Mouse (Mus musculus) embryonic facial prominence, embryonic 12.5 days (tissue): ENCODE data around the gene Glud1. TPM values are rescaled to one million over a fixed set of nuclear protein-coding genes. Genes with fewer than 3 reads are reported as not detected.
"Not testable (repeated sequence)": the region's sequence is repeated elsewhere in the genome, so short reads cannot be mapped to it uniquely, and the experiment has no call there.

Source experiments
- ATAC-seq: fragments of 200-750 bp; cut with Nextera tagmentation; 2 replicates; pipeline ENCODE4 v1.8.0; 2017; ENCODE audit not compliant: insufficient number of reproducible peaks, insufficient read depth, low FRiP score, low TSS enrichment
- H3K27ac ChIP-seq: fragments of 300-500 bp; sonication (generic); 2 replicates; pipeline ENCODE4 v1.5.1; 2016; ENCODE audit warnings: mild to moderate bottlenecking
- H3K27me3 ChIP-seq: fragments of 300-500 bp; sonication (generic); 2 replicates; pipeline ENCODE4 v1.6.1; 2016; ENCODE audit warnings: mild to moderate bottlenecking, moderate library complexity
- H3K36me3 ChIP-seq: fragments of 300-500 bp; sonication (generic); 2 replicates; pipeline ENCODE4 v1.6.1; 2016; ENCODE audit warnings: mild to moderate bottlenecking
- H3K4me1 ChIP-seq: fragments of 300-500 bp; sonication (generic); 2 replicates; pipeline ENCODE4 v1.6.1; 2016
- H3K4me2 ChIP-seq: fragments of 300-500 bp; sonication (generic); replicated peaks from 2 replicates; pipeline ENCODE4 v1.6.1; 2016; ENCODE audit warnings: mild to moderate bottlenecking, moderate library complexity
- H3K4me3 ChIP-seq: fragments of 300-500 bp; sonication (generic); 2 replicates; pipeline ENCODE4 v1.5.1; 2016; ENCODE audit warnings: mild to moderate bottlenecking
- H3K9ac ChIP-seq: fragments of 300-500 bp; sonication (generic); 2 replicates; pipeline ENCODE4 v1.6.1; 2016; ENCODE audit warnings: mild to moderate bottlenecking, moderate library complexity
- H3K9me3 ChIP-seq: fragments of 300-500 bp; sonication (generic); 2 replicates; pipeline ENCODE4 v1.6.1; 2016; ENCODE audit warnings: mild to moderate bottlenecking, moderate library complexity
- WGBS: fragments of 180-500 bp; shearing (Covaris S2); methylation state at CpG from one replicate; pipeline ENCODE4 v1.1.7; 2016; 5-methylcytosine and 5-hydroxymethylcytosine counted together
- polyA plus RNA-seq: library from polyadenylated mRNA; unstranded; fragments of >200 nt; fragmentation: Nextera tagmentation; extraction: Ambion mirVana; gene quantifications from 2 replicates; pipeline ENCODE4 v1.2.1, GENCODE M21; 2016

Gene Glud1
- polyA plus RNA-seq, 1 experiment from 2014 or later: 102 TPM

GRCm38 (mm10) chr14:34313612-34314011 lies 3.1 kb downstream of the Glud1 start:
- no peak overlapping the region for H3K4me2 ChIP-seq

DNA sequence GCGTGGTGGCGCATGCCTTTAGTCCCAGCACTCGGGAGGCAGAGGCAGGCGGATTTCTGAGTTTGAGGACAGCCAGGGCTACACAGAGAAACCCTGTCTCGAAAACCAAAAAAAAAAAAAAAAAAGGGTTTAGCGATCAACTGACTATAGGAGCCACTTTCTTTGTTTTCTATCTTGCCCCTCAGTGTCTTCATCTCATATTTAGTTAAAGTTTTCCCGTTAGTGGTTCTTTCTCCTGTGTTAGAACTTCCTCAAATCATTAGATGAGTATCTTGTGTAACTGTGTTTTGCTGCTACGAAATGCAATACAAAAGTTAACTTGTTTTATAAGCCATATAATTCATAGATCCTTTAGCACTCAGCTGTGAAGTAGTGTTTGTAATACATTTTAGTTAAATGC lies 3.9 kb downstream of the Glud1 start:
- not testable (repeated sequence) for H3K27me3 ChIP-seq, H3K36me3 ChIP-seq, H3K9me3 ChIP-seq, H3K27ac ChIP-seq, ATAC-seq, H3K4me3 ChIP-seq, H3K4me2 ChIP-seq, H3K9ac ChIP-seq
- 89% methylated on average over 8 of the region's 8 CpGs for WGBS
- H3K4me1 ChIP-seq: peaks cover 15% of the 10 kb centered on the region

More at GRCm38 (mm10) chr14:34313612-34314011, 3.1 kb downstream of the Glud1 start:
- no peak overlapping the region for H3K27ac ChIP-seq
- H3K36me3 ChIP-seq: no peaks in the 10 kb centered on the region
- H3K4me1 ChIP-seq: peaks cover 15% of the 10 kb centered on the region
- H3K27me3 ChIP-seq: no peaks in the 10 kb centered on the region
- ATAC-seq: no peak
- 90% methylated on average over 3 of the region's 3 CpGs for WGBS
- no peaks in the 10 kb centered on the region for H3K9me3 ChIP-seq
- H3K4me3 ChIP-seq: no peak overlapping the region
- no peak overlapping the region for H3K9ac ChIP-seq

GRCm38 (mm10) chr14:34314796-34315195 lies 4.3 kb downstream of the Glud1 start:
- 85% methylated on average over 3 of the region's 3 CpGs for WGBS

GRCm38 (mm10) chr14:34316346-34316745 lies 5.8 kb downstream of the Glud1 start:
- Histone ChIP-seq H3K4me2 (no peak overlapping the region), H3K36me3 (peaks cover 16% of the 10 kb centered on the region), H3K27me3 (no peaks in the 10 kb centered on the region), H3K27ac (no peak overlapping the region), H3K4me1 (peaks cover 15% of the 10 kb centered on the region), H3K4me3 (no peak overlapping the region), H3K9me3 (no peaks in the 10 kb centered on the region), H3K9ac (no peak overlapping the region)
- ATAC-seq: no peak
- 87% methylated on average over 2 of the region's 2 CpGs for WGBS

More at GRCm38 (mm10) chr14:34314796-34315195, 4.3 kb downstream of the Glud1 start:
- H3K27me3 ChIP-seq: no peaks in the 10 kb centered on the region
- H3K4me2 ChIP-seq: no peak overlapping the region
- no peak for ATAC-seq
- peaks cover 6% of the 10 kb centered on the region for H3K36me3 ChIP-seq
- H3K4me3 ChIP-seq: no peak overlapping the region
- H3K27ac ChIP-seq: no peak overlapping the region
- no peaks in the 10 kb centered on the region for H3K9me3 ChIP-seq
- H3K9ac ChIP-seq: no peak overlapping the region
- H3K4me1 ChIP-seq: peaks cover 15% of the 10 kb centered on the region

DNA sequence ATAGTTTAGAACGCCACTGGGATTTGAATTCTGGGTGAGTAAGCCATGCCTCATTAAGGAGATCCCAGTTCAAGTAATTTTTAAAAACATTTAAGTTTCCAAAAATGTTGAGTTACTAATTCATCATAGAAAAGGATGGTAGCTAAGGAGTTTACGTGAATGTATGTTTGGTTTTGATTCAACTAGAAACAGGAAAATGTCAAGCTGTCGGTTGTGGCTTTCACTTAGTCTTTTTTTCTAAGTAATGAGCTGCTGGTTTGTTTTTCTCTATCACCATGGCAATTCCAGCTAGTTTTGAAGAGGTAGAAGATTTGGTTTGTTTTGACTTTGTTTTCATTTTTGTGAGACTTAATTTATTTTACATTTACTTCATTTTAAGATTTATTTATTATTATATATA lies 6.9 kb downstream of the Glud1 start:
- peaks cover 20% of the 10 kb centered on the region for H3K36me3 ChIP-seq
- WGBS: 86% methylated on average over 3 of the region's 3 CpGs
- no peak overlapping the region for H3K9ac ChIP-seq

GRCm38 (mm10) chr14:34318113-34318512 lies 7.6 kb downstream of the Glud1 start:
- peaks cover 20% of the 10 kb centered on the region for H3K36me3 ChIP-seq
- no peaks in the 10 kb centered on the region for H3K9me3 ChIP-seq
- no peak overlapping the region for H3K4me3 ChIP-seq
- no peak overlapping the region for H3K27ac ChIP-seq
- H3K27me3 ChIP-seq: no peaks in the 10 kb centered on the region
- H3K4me1 ChIP-seq: peaks cover 2% of the 10 kb centered on the region
- H3K9ac ChIP-seq: no peak overlapping the region
- no peak for ATAC-seq
- no peak overlapping the region for H3K4me2 ChIP-seq

More for the DNA sequence above, 6.9 kb downstream of the Glud1 start:
- H3K27ac ChIP-seq: no peak overlapping the region
- no peak overlapping the region for H3K4me3 ChIP-seq
- no peaks in the 10 kb centered on the region for H3K27me3 ChIP-seq
- H3K9me3 ChIP-seq: no peaks in the 10 kb centered on the region
- peaks cover 9% of the 10 kb centered on the region for H3K4me1 ChIP-seq
- H3K4me2 ChIP-seq: no peak overlapping the region
- ATAC-seq: no peak

- ATAC-seq: no peak
Measured at GRCm38 (mm10) chr14:34323576-34324085, 13.1 kb downstream of the Glud1 start.

GRCm38 (mm10) chr14:34326606-34327005 lies 16.1 kb downstream of the Glud1 start:
- no peaks in the 10 kb centered on the region for H3K4me1 ChIP-seq

More at GRCm38 (mm10) chr14:34323576-34324085, 13.1 kb downstream of the Glud1 start:
- Histone ChIP-seq H3K4me3 (no peak overlapping the region), H3K4me1 (no peaks in the 10 kb centered on the region), H3K36me3 (peaks cover 42% of the 10 kb centered on the region), H3K27me3 (no peaks in the 10 kb centered on the region), H3K27ac (no peak overlapping the region), H3K9me3 (no peaks in the 10 kb centered on the region), H3K4me2 (no peak overlapping the region), H3K9ac (no peak overlapping the region)
- WGBS: 94% methylated on average over 5 of the region's 5 CpGs

DNA sequence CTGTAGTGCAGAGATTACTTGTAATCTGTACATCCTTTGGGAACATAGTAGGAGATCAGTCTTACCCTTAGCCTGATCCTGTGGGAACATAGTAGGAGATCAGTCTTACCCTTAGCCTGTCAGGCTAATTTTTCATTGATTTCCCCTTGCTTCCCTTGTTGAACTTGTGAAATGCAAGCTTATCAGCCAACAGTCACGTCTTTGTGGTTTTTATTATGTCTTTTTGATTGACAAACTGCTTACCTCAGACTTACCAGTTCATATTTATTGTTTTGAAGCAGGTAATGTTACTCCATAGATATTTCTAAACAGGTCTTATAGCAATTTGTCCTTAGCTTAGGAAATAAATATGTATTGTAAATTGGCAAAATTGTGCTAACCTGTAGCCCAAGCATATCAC lies 17.1 kb downstream of the Glud1 start:
- Histone ChIP-seq H3K4me3 (no peak overlapping the region), H3K4me2 (no peak overlapping the region), H3K27me3 (no peaks in the 10 kb centered on the region), H3K36me3 (peaks cover 57% of the 10 kb centered on the region), H3K4me1 (no peaks in the 10 kb centered on the region), H3K9ac (no peak overlapping the region), H3K9me3 (no peaks in the 10 kb centered on the region), H3K27ac (no peak overlapping the region)
- no peak for ATAC-seq
- 94% methylated on average over 1 of the region's 1 CpGs for WGBS

More at GRCm38 (mm10) chr14:34326606-34327005, 16.1 kb downstream of the Glud1 start:
- Histone ChIP-seq H3K4me2 (no peak overlapping the region), H3K27ac (no peak overlapping the region), H3K9ac (no peak overlapping the region), H3K27me3 (no peaks in the 10 kb centered on the region), H3K4me3 (no peak overlapping the region), H3K36me3 (peaks cover 51% of the 10 kb centered on the region), H3K9me3 (no peaks in the 10 kb centered on the region)
- WGBS: 93% methylated on average over 3 of the region's 3 CpGs
- ATAC-seq: no peak

- no peak overlapping the region for H3K9ac ChIP-seq
- H3K36me3 ChIP-seq: peaks cover 62% of the 10 kb centered on the region
- H3K4me2 ChIP-seq: no peak overlapping the region
- no peak overlapping the region for H3K4me3 ChIP-seq
- 94% methylated on average over 9 of the region's 9 CpGs for WGBS
- no peaks in the 10 kb centered on the region for H3K9me3 ChIP-seq
- no peak overlapping the region for H3K27ac ChIP-seq
- ATAC-seq: no peak
- no peaks in the 10 kb centered on the region for H3K4me1 ChIP-seq
- no peaks in the 10 kb centered on the region for H3K27me3 ChIP-seq
Measured at GRCm38 (mm10) chr14:34330657-34331158, 20.2 kb downstream of the Glud1 start.

DNA sequence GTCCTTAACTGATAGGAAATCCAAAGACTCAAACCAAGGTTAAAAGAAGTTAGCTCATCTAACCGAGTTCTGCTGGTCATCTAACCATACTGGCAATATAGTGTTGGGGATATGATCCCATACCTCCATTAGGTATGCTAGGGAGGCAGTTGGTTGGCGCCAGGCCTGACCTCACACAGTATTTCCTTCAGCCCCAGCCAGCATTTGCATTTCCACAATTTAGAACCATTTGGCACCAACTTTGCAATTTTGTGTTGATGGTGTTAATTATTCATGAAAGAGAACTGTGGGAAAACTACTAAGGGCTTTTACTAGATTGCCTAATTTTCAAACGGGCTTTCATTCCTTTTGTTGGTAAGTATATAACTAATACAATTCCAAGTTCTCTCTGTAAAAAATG lies 21.4 kb downstream of the Glud1 start:
- 90% methylated on average over 3 of the region's 3 CpGs for WGBS

GRCm38 (mm10) chr14:34332476-34332875 lies 21.9 kb downstream of the Glud1 start:
- 91% methylated on average over 5 of the region's 5 CpGs for WGBS
- Histone ChIP-seq H3K4me3 (no peak overlapping the region), H3K9ac (no peak overlapping the region), H3K27me3 (no peaks in the 10 kb centered on the region), H3K4me1 (no peaks in the 10 kb centered on the region), H3K9me3 (no peaks in the 10 kb centered on the region), H3K4me2 (no peak overlapping the region), H3K27ac (no peak overlapping the region), H3K36me3 (peaks cover 76% of the 10 kb centered on the region)
- no peak for ATAC-seq

More for the DNA sequence above, 21.4 kb downstream of the Glud1 start:
- H3K27ac ChIP-seq: no peak overlapping the region
- no peak overlapping the region for H3K4me3 ChIP-seq
- no peaks in the 10 kb centered on the region for H3K4me1 ChIP-seq
- no peaks in the 10 kb centered on the region for H3K9me3 ChIP-seq
- no peak for ATAC-seq
- peaks cover 70% of the 10 kb centered on the region for H3K36me3 ChIP-seq
- no peak overlapping the region for H3K9ac ChIP-seq
- H3K4me2 ChIP-seq: no peak overlapping the region
- no peaks in the 10 kb centered on the region for H3K27me3 ChIP-seq
